Mouse (Mus musculus) bone marrow macrophage, adult 2 months (primary cell): ENCODE results near the gene Hmcn2.

Experiments used
- CTCF ChIP-seq: IDR thresholded peaks from 2 replicates; pipeline ENCODE4 v1.5.1; 2012; ENCODE audit warnings: low read depth, mild to moderate bottlenecking, low read length, moderate library complexity
- POLR2A ChIP-seq: IDR thresholded peaks from 2 replicates; pipeline ENCODE4 v1.6.1; 2012; ENCODE audit warnings: mild to moderate bottlenecking, low read depth, low read length, borderline replicate concordance

DNA sequence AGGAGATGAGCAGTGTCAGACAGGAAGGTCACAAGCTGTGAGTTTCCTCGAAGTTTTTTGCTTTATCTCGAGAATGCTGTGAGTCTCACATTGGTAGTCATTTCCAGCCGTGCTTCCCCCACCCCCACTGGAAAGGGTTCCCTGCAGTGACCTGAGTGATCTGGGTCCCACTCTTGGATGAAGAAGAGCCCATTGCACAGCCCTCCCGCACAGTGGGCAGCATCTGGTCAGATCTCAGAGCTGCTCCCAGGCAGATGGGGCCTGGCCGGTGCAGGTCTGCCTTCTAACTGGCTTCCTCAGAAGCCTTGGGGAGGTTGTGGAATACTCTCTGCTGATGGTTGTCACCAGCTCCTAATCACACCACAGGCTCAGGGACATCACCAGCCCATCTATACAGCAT lies 34.6 kb downstream of the Hmcn2 start:
- TF ChIP-seq CTCF = no peak
- no peak for TF ChIP-seq POLR2A
